Mouse (Mus musculus) testis, postnatal 14 days (tissue): ENCODE measurements around the gene Cmah.

ENCODE experiments used
- DNase-seq: peaks from one replicate; pipeline ENCODE4 v3.0.0; 2021; ENCODE audit warnings: low spot score

The Cmah gene

DNA sequence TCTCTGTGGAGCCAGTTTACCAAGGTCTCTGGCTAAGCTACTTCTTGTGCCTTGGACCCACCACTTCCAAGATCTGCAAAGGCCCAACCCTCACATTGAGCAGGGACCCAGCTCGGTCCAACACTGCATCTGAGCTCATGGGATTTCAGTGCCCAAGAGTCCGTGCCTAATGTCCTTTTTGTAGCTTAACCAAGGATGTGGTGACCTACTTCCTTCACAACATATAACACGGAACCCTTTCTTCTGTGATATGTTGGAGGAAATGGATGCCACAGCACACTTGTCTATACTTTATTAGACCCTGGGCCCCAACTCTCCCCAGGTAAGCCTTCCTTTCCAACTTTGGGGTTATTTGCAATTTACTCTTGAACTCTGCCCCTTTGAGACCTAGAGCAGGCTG is 186.5 kb downstream of the Cmah start:
- no peak for DNase-seq

DNA sequence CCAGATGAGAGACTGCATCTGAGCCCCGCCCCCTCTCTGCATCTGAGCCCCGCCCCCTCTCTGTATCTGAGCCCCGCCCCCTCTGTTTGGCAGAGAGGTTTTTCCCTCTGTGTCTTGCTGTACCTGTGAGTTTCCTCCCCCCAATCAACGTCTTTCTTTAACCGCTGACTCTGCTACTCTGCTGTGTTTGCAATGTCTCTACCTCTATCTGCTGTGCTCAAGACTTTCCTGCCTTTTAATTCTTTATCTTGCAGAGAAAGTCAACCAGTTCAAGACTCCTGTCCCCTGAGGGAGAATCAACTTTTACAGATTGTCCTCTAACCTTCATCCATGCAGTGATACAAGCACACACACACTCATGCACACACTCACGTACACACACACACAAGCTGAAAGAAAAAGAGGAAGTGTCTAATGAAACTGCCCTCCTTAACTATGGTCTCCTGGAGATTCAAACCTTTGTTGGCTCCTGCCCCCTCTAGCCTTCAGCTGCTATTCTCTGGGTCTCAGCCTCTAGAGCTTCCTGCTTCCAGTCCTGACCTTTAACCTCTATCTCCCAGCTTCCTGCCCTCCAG is 188.0 kb downstream of the Cmah start:
- DNase-seq = no peak

DNA sequence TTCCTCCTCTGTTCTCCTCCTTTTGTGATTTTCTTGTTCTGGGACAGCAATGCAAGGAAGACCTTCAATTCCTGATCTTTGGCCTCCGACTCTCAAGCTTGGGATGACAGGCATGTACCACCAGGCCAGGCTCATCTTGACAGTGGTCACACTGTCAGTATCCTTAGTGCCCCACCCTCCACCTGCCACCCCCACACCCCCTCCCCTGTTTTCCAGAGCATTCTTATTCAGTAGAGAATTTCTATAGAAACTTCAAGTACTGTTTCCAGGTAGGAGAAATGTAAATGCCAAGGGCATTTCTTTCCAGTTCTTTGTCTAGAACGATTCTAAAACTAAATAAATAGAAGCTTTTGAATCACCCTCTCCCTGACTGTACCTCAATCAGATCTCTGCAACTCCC is 190.6 kb downstream of the Cmah start:
- DNase-seq = no peak

DNA sequence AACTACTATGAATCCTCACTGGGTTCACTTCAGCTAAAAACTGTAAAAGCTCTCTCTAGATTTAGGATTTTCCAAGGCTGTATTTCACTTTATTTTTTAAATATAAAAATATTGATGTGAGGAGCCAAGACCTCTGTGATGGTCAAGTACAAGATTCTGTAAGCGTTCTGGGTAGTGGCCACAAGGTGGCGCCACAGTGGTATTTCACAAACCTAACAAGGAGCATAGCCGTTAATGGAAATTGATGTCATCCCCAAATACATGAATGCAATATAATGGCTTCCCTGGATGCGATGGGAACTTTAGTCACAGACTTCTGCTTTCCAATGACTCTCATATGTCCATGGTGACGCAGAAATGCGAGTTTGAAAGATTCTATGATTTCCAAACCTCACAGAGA is 191.7 kb downstream of the Cmah start:
- DNase-seq = no peak

DNA sequence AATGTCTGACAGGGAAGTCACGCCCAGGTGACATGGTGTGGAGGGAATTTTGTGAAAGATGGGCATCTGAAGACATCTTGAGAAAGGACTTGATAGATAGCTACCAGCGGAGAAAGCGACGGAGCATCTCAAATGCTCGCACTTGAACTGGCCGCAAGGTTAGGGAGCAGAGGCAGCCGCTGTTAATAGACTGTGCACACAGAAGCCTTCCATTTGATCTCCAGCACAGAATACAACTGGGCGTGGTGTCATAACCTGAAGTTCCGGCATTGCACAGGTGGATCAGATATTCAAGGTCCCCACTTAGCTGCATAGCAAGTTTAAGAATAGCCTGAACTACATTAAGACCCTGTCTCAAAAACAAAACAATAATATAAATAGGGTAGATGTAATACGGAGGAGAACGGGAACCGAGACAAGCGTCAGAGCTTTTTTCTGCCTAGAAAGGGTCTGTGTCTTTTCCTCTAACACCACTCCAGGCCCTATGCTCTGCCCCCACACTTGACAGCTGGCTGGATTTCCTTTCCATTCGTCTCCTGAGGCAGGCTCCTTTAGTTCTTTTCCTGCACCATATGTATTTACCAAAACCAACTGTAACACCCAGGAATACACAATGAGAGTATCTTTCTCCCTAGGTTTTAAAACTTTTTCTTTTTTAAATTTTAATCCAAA is 192.9 kb downstream of the Cmah start:
- DNase-seq = no peak

DNA sequence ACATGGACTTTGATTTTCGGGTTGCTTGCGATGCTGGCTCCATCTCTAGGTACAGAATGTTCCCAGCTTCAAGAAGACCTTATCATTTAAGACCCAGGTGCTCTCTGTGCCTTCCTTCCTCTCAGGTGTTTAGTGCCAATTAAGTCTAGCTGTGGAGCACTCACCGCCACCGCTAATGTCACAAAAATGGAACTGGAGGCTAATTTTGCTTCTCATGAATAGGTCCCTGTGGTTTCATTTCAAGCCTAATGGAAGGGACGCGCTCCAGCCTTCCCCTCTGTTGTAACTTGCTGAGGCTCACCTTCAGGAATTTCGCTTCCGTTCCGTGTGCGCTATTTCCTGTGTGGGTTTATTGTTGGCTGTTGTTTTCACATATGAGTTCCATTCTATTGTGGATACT is 193.6 kb downstream of the Cmah start:
- no peak for DNase-seq

DNA sequence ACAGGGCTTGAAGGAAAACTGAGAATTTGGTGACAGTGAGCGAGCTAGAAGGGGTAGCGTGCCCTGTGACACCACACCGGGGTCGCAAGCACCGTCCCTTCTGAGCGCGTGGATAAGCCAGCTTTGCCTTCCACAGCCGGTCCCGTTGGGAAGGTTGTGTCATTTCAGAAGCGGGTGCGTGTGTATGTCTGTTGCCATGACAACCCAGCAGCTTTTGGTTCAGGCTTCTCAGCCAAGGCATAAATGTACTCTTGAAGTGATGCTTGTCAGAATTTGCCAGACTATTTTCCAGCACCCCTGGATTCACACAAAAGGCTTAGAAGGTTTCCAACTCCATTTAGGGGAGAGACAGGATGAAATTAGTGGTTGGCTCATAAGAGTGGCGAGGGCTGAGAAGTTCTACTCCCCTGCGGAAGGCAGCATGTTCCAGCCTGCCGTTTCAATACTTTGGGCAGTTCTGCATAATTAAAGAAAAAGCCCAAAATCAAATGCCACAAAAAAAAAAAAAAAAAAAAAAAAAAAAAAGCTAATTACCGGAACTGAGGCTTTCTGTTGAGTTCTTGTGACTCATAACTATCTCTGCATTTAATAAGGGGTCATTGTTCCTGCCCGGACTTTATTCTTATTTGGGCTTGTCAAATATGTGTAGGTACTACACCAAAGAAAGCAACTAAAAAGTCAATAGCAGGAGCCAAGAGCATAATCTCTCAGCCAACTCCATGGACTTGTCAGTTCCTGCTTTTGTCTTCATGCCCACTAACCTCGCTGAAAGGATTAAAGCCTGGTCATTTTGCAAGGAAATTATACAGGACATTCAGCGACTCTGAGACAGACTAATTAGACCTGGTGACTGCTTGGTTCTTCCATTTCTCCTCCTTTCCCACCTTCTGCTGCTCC is 194.5 kb downstream of the Cmah start:
- no peak for DNase-seq

DNA sequence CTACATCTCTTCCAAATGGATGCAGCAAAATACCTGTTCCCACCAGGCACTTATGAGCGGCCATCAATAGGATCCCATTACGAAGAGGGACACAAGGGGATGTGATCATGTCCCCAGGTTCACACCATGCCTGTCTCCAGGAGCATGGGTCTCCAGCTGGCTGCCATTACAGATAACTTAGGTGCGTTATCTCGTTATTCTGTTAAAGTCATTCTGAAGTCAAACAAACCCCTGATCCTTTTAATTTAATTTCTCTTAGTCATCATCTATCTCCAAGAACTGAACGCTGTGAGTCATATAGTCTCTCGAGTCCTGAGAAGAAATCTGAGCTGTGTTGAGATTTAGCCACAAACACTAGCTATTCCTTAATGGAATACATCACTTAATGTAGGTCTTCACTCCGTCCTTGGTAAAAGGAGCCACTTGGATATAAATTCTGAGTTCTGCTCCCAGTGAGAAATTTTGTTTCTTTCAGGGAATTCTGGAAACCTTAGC is 195.2 kb downstream of the Cmah start:
- DNase-seq = no peak

DNA sequence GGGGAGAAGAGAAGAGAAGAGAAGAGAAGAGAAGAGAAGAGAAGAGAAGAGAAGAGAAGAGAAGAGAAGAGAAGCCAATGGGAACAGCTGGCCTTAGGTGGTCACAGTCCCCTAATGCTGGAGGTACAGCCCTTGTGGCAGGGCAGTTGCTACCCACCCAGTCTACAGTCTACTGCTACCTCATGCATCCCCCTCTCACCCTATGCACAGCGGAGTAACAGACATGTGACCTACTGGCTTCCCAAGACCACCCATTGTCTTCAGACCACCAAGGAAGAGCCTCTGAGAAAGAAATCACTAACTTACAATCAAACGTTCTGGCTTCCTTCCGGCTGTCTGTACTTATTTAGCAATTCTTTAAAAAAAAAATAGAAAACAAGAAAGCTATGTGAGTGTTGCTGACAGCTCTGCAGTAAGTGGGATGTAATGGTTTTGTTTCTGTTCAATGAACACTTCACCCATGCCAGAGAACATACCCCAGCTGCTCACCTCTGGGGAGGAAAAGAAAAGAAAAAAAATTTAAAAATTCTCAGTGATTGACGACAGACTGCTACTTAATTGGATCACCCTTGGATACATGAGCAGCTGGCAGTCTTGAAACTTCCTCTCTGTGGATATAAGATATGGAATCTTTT is 196.5 kb downstream of the Cmah start:
- no peak for DNase-seq

DNA sequence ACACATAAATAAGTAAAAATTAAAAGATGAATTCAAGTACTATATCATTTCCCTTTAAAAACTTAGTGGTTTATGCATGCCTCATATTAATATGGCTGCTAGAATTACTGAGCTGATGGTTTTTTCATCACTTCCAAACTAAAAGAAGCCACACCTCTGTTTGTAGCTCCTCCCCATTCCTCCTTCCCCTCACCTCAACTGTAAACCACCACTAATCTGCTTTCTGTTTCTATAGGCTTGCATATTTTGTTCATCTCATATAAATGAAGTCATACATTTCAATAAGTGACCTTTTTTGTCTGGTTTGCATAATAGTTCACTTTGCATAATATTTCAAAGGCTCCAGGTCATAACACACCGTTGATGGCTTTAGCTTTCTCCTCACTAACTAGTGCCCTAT is 197.3 kb downstream of the Cmah start:
- DNase-seq = no peak

DNA sequence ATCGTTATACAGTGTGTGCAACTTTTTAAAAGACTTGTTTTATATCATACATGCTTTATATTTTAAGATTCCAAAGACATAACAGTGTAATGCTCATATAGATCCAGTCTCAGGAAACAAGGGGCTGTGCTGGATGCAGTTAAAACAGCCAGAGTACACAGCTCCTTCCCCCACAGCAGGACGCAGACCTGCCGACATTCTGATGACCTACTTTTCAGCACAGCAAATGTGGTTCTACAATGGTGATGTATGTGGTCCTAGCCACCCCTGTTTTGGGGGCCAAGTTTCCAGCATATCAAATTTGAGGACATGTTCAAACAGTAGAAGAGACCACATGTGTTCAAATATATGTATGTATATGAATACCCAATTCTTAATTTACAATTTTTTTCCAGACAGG is 198.3 kb downstream of the Cmah start:
- no peak for DNase-seq

DNA sequence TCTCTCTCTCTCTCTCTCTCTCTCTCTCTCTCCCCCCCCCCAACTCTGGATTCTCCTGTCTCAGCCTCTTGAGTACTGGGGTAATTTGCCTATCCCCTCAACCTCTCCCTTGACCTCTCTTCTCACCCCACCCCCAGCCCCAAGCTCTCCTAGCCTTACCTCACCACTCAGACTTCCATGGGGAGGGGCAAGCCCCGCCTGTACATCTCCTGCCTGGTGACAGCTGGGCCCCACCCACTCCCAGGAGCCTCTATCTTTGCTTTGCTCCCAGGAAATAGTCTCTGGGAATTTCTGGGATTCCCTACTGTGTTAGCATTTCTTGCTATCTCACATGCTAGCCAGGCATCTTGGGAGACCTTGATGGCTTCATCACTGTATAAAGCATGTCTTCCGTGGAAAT is 199.7 kb downstream of the Cmah start:
- DNase-seq = no peak
